ENCODE assay signal across 31 mouse cellular contexts in the genomic region with DNA sequence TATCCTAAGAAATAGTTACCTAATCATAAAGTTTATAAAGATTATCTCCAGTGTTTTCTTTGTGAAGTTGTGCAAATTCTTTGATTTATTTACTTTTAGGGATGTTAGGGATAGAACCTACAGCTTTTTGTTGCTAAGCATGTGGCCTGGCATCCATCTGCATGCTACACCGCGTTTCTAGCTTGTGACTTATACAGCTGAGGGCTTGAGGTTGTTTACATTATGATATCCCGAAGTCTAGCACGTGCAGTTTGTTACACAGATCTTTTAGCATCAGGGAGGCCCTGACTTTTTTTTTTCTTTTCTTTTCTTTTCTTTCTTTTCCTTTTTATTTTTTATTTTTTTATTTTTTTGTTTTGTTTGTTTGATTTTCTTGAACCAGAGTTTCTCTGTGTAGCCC. TPM values are rescaled to one million over a fixed set of nuclear protein-coding genes. Genes with fewer than 3 reads are reported as not detected.
DNase-seq lines count a peak whose midpoint lies in the region; ATAC-seq and TF ChIP-seq lines count a peak whose summit lies in the region.
"Had no signal": no experiment of that assay in that cellular context is flagged by ENCODE, and none has a peak within 500 bp of the region (broad histone marks: within the 10 kb centered on the region; RNA-seq: fewer than 3 reads in every experiment).

No protein-coding gene starts in this region.

- TF ChIP-seq POLR2A in heart, adult 2 months (IDR thresholded peaks at IDR 0.05; ENCODE audit: insufficient read depth, low read depth, low read length) = no peak

- whole genome bisulfite sequencing in heart, adult 2 months = 20% methylated on average over 4 of the region's 4 CpGs
- 24% methylated on average over 4 of the region's 4 CpGs for WGBS in heart, embryonic 14.5 days
- 22% methylated on average over 4 of the region's 4 CpGs for WGBS in intestine, embryonic 16.5 days
- 6% methylated on average over 4 of the region's 4 CpGs for WGBS in intestine, postnatal 0 days
- 18% methylated on average over 4 of the region's 4 CpGs for WGBS in stomach, embryonic 15.5 days

- H3K4me1 ChIP-seq in heart, adult 2 months (ENCODE audit: control insufficient read depth, insufficient read depth, low read length) = peaks cover 1% of the 10 kb centered on the region
- peaks cover 2 to 17% of the 10 kb centered on the region in 2 experiments; a peak in 3 of 4 replicates for H3K4me1 ChIP-seq in heart, embryonic 14.5 days (ENCODE audit: control insufficient read depth in 2 of 2, insufficient read depth in 2 of 2, low read length in 2 of 2)
- H3K4me1 ChIP-seq in intestine, embryonic 16.5 days (ENCODE audit: control insufficient read depth, insufficient read depth, low read length) = peaks cover 10% of the 10 kb centered on the region; the same call in 1 of the 2 replicates
- no peaks in the 10 kb centered on the region; the same call in 1 of the 2 replicates for H3K4me1 ChIP-seq in intestine, postnatal 0 days (replicated peaks; ENCODE audit: control insufficient read depth, insufficient read depth, low read length)
- H3K4me1 ChIP-seq in stomach, embryonic 15.5 days = no peaks in the 10 kb centered on the region
- H3K4me1 ChIP-seq: limb, embryonic 10.5 days; limb, embryonic 15.5 days; midbrain, embryonic 12.5 days; neural tube, embryonic 12.5 days had no signal

- TF ChIP-seq EP300 in heart, adult 2 months (IDR thresholded peaks at IDR 0.05; ENCODE audit: insufficient read depth, low read depth, low read length) = no peak

- no peak for ATAC-seq in heart, embryonic 14.5 days (ENCODE audit: insufficient number of reproducible peaks, insufficient read depth, low FRiP score, low read depth)
- peak; percentile 70; the same call in 1 of the 2 replicates for ATAC-seq in intestine, embryonic 16.5 days
- no peak for ATAC-seq in intestine, postnatal 0 days
- ATAC-seq in stomach, embryonic 15.5 days (ENCODE audit: insufficient read depth, low FRiP score, low read depth) = peak; percentile 62; the same call in 1 of the 2 replicates
- ATAC-seq: forebrain, embryonic 16.5 days had no signal

- no peaks in the 10 kb centered on the region for H3K9me3 ChIP-seq in heart, embryonic 14.5 days (ENCODE audit: control insufficient read depth, low read length)
- H3K9me3 ChIP-seq in intestine, embryonic 16.5 days (ENCODE audit: control insufficient read depth, low read length) = no peaks in the 10 kb centered on the region
- H3K9me3 ChIP-seq in intestine, postnatal 0 days (ENCODE audit: control insufficient read depth) = no peaks in the 10 kb centered on the region
- no peaks in the 10 kb centered on the region for H3K9me3 ChIP-seq in stomach, embryonic 15.5 days
- H3K9me3 ChIP-seq: G1E; hindbrain, embryonic 13.5 days; limb, embryonic 10.5 days; limb, embryonic 15.5 days; lung, embryonic 15.5 days; midbrain, embryonic 12.5 days; neural tube, embryonic 12.5 days had no signal

- TF ChIP-seq CTCF in heart, adult 2 months (IDR thresholded peaks at IDR 0.05) = no peak
- TF ChIP-seq CTCF in intestine, postnatal 0 days (IDR thresholded peaks at IDR 0.05; ENCODE audit: low read depth) = no peak

- intact Hi-C loops in heart, adult 2 months (cut with DNase I) = loop anchor here (5.0 kb wide), 1 partner anchor 37 kb away; no protein-coding TSS in a partner anchor
- intact Hi-C loops in heart, postnatal 10 days (cut with DNase I) = no loop called here

- H3K79me2 ChIP-seq in heart, adult 2 months (replicated peaks; ENCODE audit: control insufficient read depth, insufficient read depth, low read length) = peaks cover 6% of the 10 kb centered on the region

- H3K9ac ChIP-seq in heart, adult 2 months (ENCODE audit: low read depth, low read length) = no peak overlapping the region
- peak overlapping the region; percentile 59 for H3K9ac ChIP-seq in heart, embryonic 14.5 days (ENCODE audit: low read length)
- no peak overlapping the region for H3K9ac ChIP-seq in intestine, embryonic 16.5 days (ENCODE audit: low read depth, low read length)
- H3K9ac ChIP-seq in intestine, postnatal 0 days (ENCODE audit: low read depth, low read length) = no peak overlapping the region
- no peak overlapping the region for H3K9ac ChIP-seq in stomach, embryonic 15.5 days
- H3K9ac ChIP-seq: hindbrain, embryonic 13.5 days; limb, embryonic 15.5 days; liver, embryonic 14.5 days; lung, embryonic 15.5 days; midbrain, embryonic 12.5 days; neural tube, embryonic 12.5 days had no signal

- peak overlapping the region; percentile 47 for H3K4me2 ChIP-seq in heart, embryonic 14.5 days (ENCODE audit: low read length)
- H3K4me2 ChIP-seq in intestine, embryonic 16.5 days (ENCODE audit: low read depth, low read length) = no peak overlapping the region
- H3K4me2 ChIP-seq in intestine, postnatal 0 days (replicated peaks; ENCODE audit: low read depth) = no peak overlapping the region
- H3K4me2 ChIP-seq in stomach, embryonic 15.5 days = no peak overlapping the region
- H3K4me2 ChIP-seq: hindbrain, embryonic 13.5 days; limb, embryonic 15.5 days; lung, embryonic 15.5 days; midbrain, embryonic 12.5 days; neural tube, embryonic 12.5 days had no signal

- no peak for DNase-seq in heart, adult 2 months
- DNase-seq in heart, postnatal 4 days = no peak
- no peak for DNase-seq in heart, postnatal 10 days
- DNase-seq in spleen, postnatal 36 days (ENCODE audit: low spot score in 2 of 2) = no peak
- DNase-seq: adrenal gland, adult 8-10 months; cerebellum, adult 2 months; cerebellum, postnatal 14 days; gastrocnemius, postnatal 10 days; layer of hippocampus, adult 9-11 months; lung, postnatal 36 days; right cerebral cortex, adult 18-20 months; spleen, adult 18-20 months; thymus, postnatal 14 days had no signal

- H3K4me3 ChIP-seq in heart, adult 2 months = no peak overlapping the region
- H3K4me3 ChIP-seq in heart, embryonic 14.5 days (ENCODE audit: control insufficient read depth in 1 of 2, insufficient read depth in 1 of 2, low read depth in 1 of 2, low read length in 2 of 2) = no peak overlapping the region
- H3K4me3 ChIP-seq in intestine, embryonic 16.5 days (ENCODE audit: low read length) = no peak overlapping the region
- no peak overlapping the region for H3K4me3 ChIP-seq in intestine, postnatal 0 days (ENCODE audit: low read depth, low read length)
- H3K4me3 ChIP-seq in stomach, embryonic 15.5 days (replicated peaks) = no peak overlapping the region
- H3K4me3 ChIP-seq: erythroblast, embryonic 14.5 days; hindbrain, embryonic 13.5 days; limb, embryonic 10.5 days; limb, embryonic 15.5 days; lung, embryonic 15.5 days; midbrain, embryonic 12.5 days; myocyte; neural tube, embryonic 12.5 days had no signal

- peak overlapping the region; percentile 82 for H3K27ac ChIP-seq in heart, adult 2 months
- peak overlapping the region; percentile 73 to 86 for H3K27ac ChIP-seq in heart, embryonic 14.5 days (replicated peaks in 1 of 2; ENCODE audit: control insufficient read depth in 1 of 2, insufficient read depth in 1 of 2, low read depth in 2 of 2, low read length in 2 of 2)
- no peak overlapping the region for H3K27ac ChIP-seq in intestine, embryonic 16.5 days (ENCODE audit: low read length)
- no peak overlapping the region for H3K27ac ChIP-seq in intestine, postnatal 0 days (ENCODE audit: low read depth, low read length)
- no peak overlapping the region for H3K27ac ChIP-seq in stomach, embryonic 15.5 days
- H3K27ac ChIP-seq: hindbrain, embryonic 13.5 days; kidney, postnatal 0 days; limb, embryonic 10.5 days; limb, embryonic 15.5 days; liver, embryonic 14.5 days; lung, embryonic 15.5 days; midbrain, embryonic 12.5 days; neural tube, embryonic 12.5 days had no signal

- peaks cover 23% of the 10 kb centered on the region for H3K36me3 ChIP-seq in heart, adult 2 months (ENCODE audit: control insufficient read depth, insufficient read depth, low read length)
- H3K36me3 ChIP-seq in heart, embryonic 14.5 days (ENCODE audit: control insufficient read depth, insufficient read depth, low read length) = peaks cover 31% of the 10 kb centered on the region
- H3K36me3 ChIP-seq in intestine, embryonic 16.5 days (ENCODE audit: control insufficient read depth, insufficient read depth, low read length) = no peaks in the 10 kb centered on the region
- peaks cover 9% of the 10 kb centered on the region for H3K36me3 ChIP-seq in intestine, postnatal 0 days (ENCODE audit: control insufficient read depth, insufficient read depth)
- peaks cover 7% of the 10 kb centered on the region; the same call in 1 of the 2 replicates for H3K36me3 ChIP-seq in stomach, embryonic 15.5 days

- no peaks in the 10 kb centered on the region for H3K27me3 ChIP-seq in heart, adult 2 months (ENCODE audit: control insufficient read depth, insufficient read depth, low read length)
- H3K27me3 ChIP-seq in heart, embryonic 14.5 days (ENCODE audit: control insufficient read depth, insufficient read depth, low read length) = no peaks in the 10 kb centered on the region
- H3K27me3 ChIP-seq in intestine, embryonic 16.5 days (replicated peaks; ENCODE audit: control insufficient read depth, insufficient read depth, low read length) = no peaks in the 10 kb centered on the region
- no peaks in the 10 kb centered on the region for H3K27me3 ChIP-seq in intestine, postnatal 0 days (replicated peaks; ENCODE audit: control insufficient read depth, insufficient read depth, low read length)
- H3K27me3 ChIP-seq in stomach, embryonic 15.5 days (replicated peaks) = no peaks in the 10 kb centered on the region
- H3K27me3 ChIP-seq: hindbrain, embryonic 13.5 days; limb, embryonic 15.5 days; lung, embryonic 15.5 days; midbrain, embryonic 12.5 days; neural tube, embryonic 12.5 days had no signal

RNA-seq across cellular contexts. Expression of gene Dcaf8, which starts 12.1 kb away (rescaled TPM):
- 100 to 1,000 TPM; 100 to 116 TPM for total RNA-seq in heart, adult 2 months (2021)
- polyA plus RNA-seq in heart, adult 2 months (2012; rRNA removed) = 62.7 and 93.8 TPM in 2 replicates
- total RNA-seq in heart, postnatal 4 days (2021) = 100 to 1,000 TPM; 114 to 115 TPM
- 101 and 104 TPM in 2 replicates for polyA plus RNA-seq in heart, embryonic 14.5 days (2014; fragmentation: Nextera tagmentation; extraction: Ambion mirVana)
- total RNA-seq in heart, postnatal 10 days (2021) = 100 to 1,000 TPM; 119 to 130 TPM
- 93.2 and 102 TPM in 2 replicates for polyA plus RNA-seq in intestine, embryonic 16.5 days (2015; fragmentation: Nextera tagmentation; extraction: Ambion mirVana)
- 48.6 and 50.8 TPM in 2 replicates for polyA plus RNA-seq in intestine, postnatal 0 days (2015; fragmentation: Nextera tagmentation; extraction: Ambion mirVana)
- polyA plus RNA-seq in stomach, embryonic 15.5 days (2015; fragmentation: Nextera tagmentation; extraction: Ambion mirVana) = 106 and 121 TPM in 2 replicates

RNA-seq across cellular contexts. Expression of gene Pex19, which starts 33.4 kb away (rescaled TPM):
- 100 to 1,000 TPM; 107 to 125 TPM for total RNA-seq in heart, adult 2 months (2021)
- polyA plus RNA-seq in heart, adult 2 months (2012; rRNA removed) = 113 and 175 TPM in 2 replicates
- total RNA-seq in heart, postnatal 4 days (2021) = 100 to 1,000 TPM; 129 to 134 TPM
- polyA plus RNA-seq in heart, embryonic 14.5 days (2014; fragmentation: Nextera tagmentation; extraction: Ambion mirVana) = 119 and 136 TPM in 2 replicates
- 100 to 1,000 TPM; 145 to 153 TPM for total RNA-seq in heart, postnatal 10 days (2021)
- 161 TPM in 2 replicates for polyA plus RNA-seq in intestine, embryonic 16.5 days (2015; fragmentation: Nextera tagmentation; extraction: Ambion mirVana)
- 132 and 134 TPM in 2 replicates for polyA plus RNA-seq in intestine, postnatal 0 days (2015; fragmentation: Nextera tagmentation; extraction: Ambion mirVana)
- 112 and 132 TPM in 2 replicates for polyA plus RNA-seq in stomach, embryonic 15.5 days (2015; fragmentation: Nextera tagmentation; extraction: Ambion mirVana)

RNA-seq across cellular contexts. Expression of gene Pea15a, which starts 46.6 kb away (rescaled TPM):
- 10 to 100 TPM; 52.2 to 69.8 TPM for total RNA-seq in heart, adult 2 months (2021)
- 56.8 and 101 TPM in 2 replicates for polyA plus RNA-seq in heart, adult 2 months (2012; rRNA removed)
- total RNA-seq in heart, postnatal 4 days (2021) = 100 to 1,000 TPM; 140 to 147 TPM
- polyA plus RNA-seq in heart, embryonic 14.5 days (2014; fragmentation: Nextera tagmentation; extraction: Ambion mirVana) = 160 and 166 TPM in 2 replicates
- 100 to 1,000 TPM; 111 to 121 TPM for total RNA-seq in heart, postnatal 10 days (2021)
- 80.2 and 81.3 TPM in 2 replicates for polyA plus RNA-seq in intestine, embryonic 16.5 days (2015; fragmentation: Nextera tagmentation; extraction: Ambion mirVana)
- polyA plus RNA-seq in intestine, postnatal 0 days (2015; fragmentation: Nextera tagmentation; extraction: Ambion mirVana) = 44.5 and 44.9 TPM in 2 replicates
- 103 and 108 TPM in 2 replicates for polyA plus RNA-seq in stomach, embryonic 15.5 days (2015; fragmentation: Nextera tagmentation; extraction: Ambion mirVana)

RNA-seq across cellular contexts. Expression of gene Casq1, which starts 59.7 kb away (rescaled TPM):
- 1 to 10 TPM; 3.3 to 5.6 TPM for total RNA-seq in heart, adult 2 months (2021)
- polyA plus RNA-seq in heart, adult 2 months (2012; rRNA removed) = 51.7 and 53.8 TPM in 2 replicates
- 10 to 100 TPM; 11.9 to 18.1 TPM for total RNA-seq in heart, postnatal 4 days (2021)
- 138 and 148 TPM in 2 replicates for polyA plus RNA-seq in heart, embryonic 14.5 days (2014; fragmentation: Nextera tagmentation; extraction: Ambion mirVana)
- 1 to 10 TPM; 6.6 to 9.1 TPM for total RNA-seq in heart, postnatal 10 days (2021)
- polyA plus RNA-seq in intestine, embryonic 16.5 days (2015; fragmentation: Nextera tagmentation; extraction: Ambion mirVana) = 24.1 and 24.6 TPM in 2 replicates
- polyA plus RNA-seq in intestine, postnatal 0 days (2015; fragmentation: Nextera tagmentation; extraction: Ambion mirVana) = 21.5 and 22.8 TPM in 2 replicates
- 16.2 and 17.4 TPM in 2 replicates for polyA plus RNA-seq in stomach, embryonic 15.5 days (2015; fragmentation: Nextera tagmentation; extraction: Ambion mirVana)
- total RNA-seq: G1E; granulocyte monocyte progenitor cell, adult 5-6 weeks; megakaryocyte, adult 5-6 weeks had no signal
- polyA plus RNA-seq: erythroblast, embryonic 14.5 days; G1E had no signal

Comparison
In these comparisons a context has a peak if more than half of its experiments do, and no peak if none do; other contexts are left out.
1. ATAC-seq: peak in intestine, embryonic 16.5 days (single experiment) and stomach, embryonic 15.5 days (single experiment); none in heart, embryonic 14.5 days (single experiment) and intestine, postnatal 0 days (single experiment).
2. H3K27ac ChIP-seq: peak in heart, adult 2 months (single experiment) and heart, embryonic 14.5 days (2 of 2); none in intestine, embryonic 16.5 days (single experiment), intestine, postnatal 0 days (single experiment) and stomach, embryonic 15.5 days (single experiment).